Mouse (Mus musculus): ENCODE results near the gene Pi16.
"Not testable (repeated sequence)": the region's sequence is repeated elsewhere in the genome, so short reads cannot be mapped to it uniquely, and the experiment has no call there.

The Pi16 gene

GRCm38 (mm10) chr17:29330221-29330620, 12.7 kb downstream of the Pi16 start:
- in situ Hi-C loops (cut with MseI, MboI) = no loop called here

GRCm38 (mm10) chr17:29330671-29331410, 13.4 kb downstream of the Pi16 start:
- in situ Hi-C loops (cut with MseI, MboI) = no loop called here

DNA sequence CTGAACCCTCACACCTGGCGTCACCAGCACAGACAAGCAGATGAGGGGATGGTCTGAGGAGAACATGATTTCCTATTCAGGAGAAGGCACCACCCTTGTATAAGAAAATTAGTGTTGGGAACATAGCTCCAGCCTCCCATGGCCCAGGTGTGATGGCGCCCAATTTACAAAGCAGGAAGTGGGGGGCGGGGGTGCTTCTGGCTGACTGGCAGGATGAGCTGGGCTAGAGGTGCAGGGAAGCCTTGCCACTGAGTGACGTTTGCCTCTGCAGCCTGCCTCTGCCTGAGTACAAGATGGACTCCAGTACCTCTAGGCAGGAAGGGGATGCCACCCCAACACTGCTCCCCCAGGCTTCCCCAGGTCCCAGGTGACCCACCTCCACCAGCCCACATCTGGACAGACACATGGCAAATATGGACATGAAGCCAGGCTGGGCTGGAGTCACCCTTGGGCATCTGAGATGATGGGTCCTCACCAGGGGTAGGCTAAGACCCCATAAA, 14.8 kb downstream of the Pi16 start:
- in situ Hi-C loops (cut with MseI, MboI) = no loop called here

GRCm38 (mm10) chr17:29336266-29336990, 18.9 kb downstream of the Pi16 start:
- in situ Hi-C loops (cut with MseI, MboI) = no loop called here

DNA sequence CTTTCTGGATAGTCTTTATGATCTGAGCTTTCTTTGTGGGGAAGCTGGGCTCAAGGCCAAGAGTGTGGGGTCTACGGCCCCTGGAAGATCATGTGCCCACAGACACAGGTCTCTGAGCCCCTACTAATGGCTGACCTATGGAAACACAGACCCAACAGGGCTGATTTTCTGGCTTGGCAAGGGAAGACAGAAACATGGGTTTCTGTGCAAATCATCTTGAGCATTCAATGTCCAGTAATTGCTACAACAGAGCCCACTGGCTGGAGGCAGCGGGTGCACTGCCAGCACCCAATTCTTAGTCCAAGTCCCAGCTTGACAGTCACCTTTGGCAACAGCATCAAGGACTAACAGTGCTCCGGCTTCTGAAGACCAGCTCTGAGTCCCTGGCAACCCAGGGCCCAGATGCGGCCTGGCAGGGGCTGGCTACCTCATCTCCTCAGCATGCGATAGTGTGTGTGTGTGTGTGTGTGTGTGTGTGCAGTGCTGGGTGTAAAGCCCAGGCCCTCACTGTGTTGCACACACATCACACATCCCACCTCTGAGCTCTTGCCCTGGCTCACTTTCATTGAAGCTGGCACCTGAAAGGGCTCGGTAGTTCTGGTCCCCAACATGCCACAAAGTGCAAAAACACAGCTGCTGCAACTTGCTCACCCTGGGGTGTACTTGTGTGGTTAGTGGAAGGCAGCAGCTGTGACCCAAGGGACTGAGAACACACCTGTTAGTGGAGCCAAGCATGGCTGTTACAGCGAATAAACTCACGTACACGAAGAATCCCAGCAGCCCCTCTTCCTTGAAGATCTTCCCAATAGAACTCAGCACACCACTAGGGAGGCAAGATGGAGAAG, 20.7 kb downstream of the Pi16 start:
- in situ Hi-C loops (cut with MseI, MboI) = no loop called here

- in situ Hi-C loops (cut with MseI, MboI) = no loop called here
These were observed 21.8 kb downstream of the Pi16 start for GRCm38 (mm10) chr17:29339170-29339768.

- in situ Hi-C loops (cut with MseI, MboI) = no loop called here
These were observed 23.2 kb downstream of the Pi16 start for GRCm38 (mm10) chr17:29340406-29341261.

DNA sequence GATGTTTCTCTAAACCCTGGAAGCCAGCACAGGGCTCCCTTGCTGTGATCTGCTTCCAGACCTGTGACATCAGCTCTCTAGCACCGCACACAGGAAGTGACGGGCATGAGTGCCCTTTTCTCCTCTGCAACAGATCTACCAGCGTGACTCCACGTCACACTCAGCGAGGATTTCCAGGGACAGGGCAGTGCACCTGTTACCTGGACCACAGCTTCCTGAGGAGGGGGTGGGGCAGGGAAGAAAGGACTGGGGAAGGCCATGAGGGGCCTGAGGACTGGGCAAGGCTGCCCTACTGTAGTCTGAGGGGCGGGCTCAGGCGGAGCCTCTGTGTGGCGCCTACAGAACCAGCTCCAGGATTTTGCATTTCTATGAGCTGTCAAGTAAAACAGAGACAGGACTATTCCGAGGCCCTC, 24.1 kb downstream of the Pi16 start:
- in situ Hi-C loops (cut with MseI, MboI) = no loop called here

DNA sequence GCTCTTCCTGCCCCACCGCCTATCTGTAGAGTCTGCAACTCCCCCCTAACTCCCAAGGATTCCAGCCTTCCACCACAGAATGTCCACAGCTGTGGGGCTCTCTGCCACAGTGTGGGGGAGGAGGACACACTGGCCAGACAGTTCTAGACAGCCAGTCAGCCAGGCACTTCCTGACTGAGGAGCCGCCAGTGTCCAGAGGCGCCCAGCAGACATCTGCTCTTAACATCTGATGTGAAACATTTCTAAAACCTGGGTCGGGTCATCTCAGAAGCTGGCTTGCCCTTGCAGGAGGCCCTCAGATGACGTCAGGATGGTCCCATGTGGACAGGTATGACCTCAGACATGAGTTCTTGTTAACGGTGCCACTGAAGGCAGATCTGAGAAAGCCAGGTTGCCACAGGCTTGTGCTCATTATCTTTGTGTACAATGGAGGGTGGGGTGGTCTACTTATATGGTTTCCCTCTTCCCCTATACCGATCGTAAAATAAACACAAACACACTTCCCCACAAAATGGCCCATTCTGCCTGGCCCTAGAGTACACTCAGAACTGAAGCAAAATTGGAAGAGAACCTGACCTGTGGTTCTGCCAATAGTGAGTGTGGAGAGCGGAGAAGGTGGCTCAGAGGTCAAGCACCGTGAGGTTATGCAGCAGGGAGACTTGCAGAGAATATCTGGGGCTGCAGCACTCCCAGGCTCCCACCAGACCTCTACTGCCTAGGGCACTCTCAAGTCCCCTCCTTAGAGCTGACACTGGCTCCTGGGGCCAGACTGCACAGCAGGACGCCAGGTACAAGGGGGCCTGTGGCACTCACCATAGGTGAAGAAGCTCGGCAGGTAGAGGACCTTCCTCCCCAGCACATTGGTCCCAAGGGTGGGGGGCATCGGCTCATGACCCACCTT, 24.8 kb downstream of the Pi16 start:
- in situ Hi-C loops (cut with MseI, MboI) = no loop called here

GRCm38 (mm10) chr17:29343241-29343640, 25.8 kb downstream of the Pi16 start:
- in situ Hi-C loops (cut with MseI, MboI) = no loop called here

DNA sequence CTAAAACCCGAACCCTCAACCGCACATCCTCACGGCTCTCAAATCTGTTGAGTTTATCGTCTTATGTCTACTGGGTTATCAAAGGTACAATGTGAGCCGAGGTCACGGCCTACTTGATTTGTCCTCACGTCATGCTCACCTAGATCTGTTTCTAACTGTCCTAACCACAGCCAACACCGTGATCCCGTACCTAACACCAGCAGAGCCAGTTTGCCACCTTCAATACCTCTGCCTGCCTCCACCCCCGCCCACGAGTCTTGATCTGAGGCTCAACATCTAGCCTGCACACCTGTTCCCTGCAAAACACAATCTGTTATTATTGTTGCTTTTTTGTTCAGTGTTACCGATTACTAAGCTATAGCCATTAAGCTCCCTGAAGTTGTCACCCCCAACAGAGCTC, 27.8 kb downstream of the Pi16 start:
- in situ Hi-C loops (cut with MseI, MboI) = no loop called here

DNA sequence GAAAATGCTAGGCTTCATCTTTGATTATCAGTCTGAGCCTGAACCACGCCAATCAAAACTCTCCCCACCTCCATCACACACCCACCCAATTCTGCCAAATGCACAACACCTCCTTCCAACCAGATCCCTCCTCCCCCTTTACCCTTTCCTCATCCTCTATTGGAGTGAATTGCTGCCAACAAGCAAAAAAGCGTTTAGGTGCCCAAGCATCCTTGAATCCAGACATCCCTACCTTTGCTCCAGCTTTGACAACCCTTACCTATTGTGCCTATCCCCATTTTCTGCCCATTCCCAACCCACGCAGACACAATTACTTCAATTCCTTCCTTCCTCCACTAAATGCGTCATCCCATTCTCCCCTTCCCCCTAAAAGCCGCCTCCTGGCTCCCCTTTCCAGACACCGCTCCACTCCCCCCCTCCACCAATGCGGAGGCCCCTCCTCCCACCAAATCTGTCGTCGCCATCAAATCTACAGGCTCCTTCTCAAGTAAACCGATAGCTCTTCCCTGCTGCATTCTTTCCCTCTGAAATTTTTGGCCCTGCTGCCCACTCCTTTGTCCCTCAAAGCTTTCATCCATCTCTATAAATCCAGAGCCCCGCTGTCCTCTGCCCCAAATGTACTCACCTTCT, 29.1 kb downstream of the Pi16 start:
- in situ Hi-C loops (cut with MseI, MboI) = no loop called here

GRCm38 (mm10) chr17:29347126-29347644, 29.7 kb downstream of the Pi16 start:
- in situ Hi-C loops (cut with MseI, MboI) = no loop called here

DNA sequence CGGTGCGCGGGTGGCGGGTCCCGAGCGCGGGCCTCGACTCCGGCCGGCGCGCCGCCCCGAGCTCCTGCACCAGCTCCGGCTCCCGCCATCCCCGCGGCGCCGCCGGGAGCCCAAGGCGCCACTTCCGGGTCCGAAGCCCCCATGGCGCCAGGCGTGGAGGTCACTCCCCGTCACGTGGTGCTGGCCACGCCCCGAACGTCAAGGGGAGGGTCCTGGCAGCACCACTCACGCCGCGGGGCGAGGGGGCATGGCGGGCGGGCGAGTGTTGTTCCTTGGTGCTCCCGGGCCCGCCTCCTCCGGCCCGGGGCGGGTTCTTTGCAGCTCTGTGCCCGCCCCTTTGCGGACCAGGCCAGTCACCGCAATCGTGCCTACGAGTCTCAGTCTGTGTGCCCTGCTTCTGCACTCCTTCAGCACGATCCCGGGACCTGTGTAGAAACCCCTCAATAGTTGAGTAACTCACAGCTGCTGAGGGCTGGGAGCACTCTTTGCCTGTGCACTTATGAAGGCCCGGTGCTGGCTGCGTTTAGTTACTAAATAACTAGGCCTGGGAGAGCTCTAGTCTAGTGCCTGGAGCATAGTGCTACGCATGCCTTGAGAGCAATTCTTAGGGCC, 30.3 kb downstream of the Pi16 start, which contains the start of gene Mtch1:
Gene Mtch1 (minus strand): TSS at position 290 of the 612 bp plus-strand sequence.
- in situ Hi-C loops (cut with MseI, MboI) = no loop called here

GRCm38 (mm10) chr17:29348996-29349395, 31.5 kb downstream of the Pi16 start:
- in situ Hi-C loops (cut with MseI, MboI) = no loop called here

DNA sequence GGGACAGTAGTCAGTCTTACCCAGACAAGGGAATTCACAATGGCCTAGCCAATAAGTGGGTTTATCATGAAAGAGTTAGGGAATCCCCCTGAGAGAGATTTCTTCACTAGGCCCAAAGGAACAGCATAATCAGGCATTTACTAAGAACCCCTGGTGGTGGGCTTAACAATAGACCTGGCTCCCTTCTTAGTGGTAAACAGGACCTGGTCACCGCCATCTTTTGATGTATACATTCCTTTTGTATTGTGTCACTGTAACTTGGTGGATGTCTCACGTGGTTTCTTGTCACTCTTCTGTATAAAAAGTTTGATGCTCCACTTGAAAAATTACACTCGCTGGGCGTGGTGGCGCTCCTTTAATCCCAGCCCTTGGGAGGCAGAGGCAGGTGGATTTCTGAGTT, 33.6 kb downstream of the Pi16 start:
- in situ Hi-C loops (cut with MseI, MboI) = not testable (repeated sequence)

GRCm38 (mm10) chr17:29355461-29355840, 38.0 kb downstream of the Pi16 start:
- in situ Hi-C loops (cut with MseI, MboI) = no loop called here

DNA sequence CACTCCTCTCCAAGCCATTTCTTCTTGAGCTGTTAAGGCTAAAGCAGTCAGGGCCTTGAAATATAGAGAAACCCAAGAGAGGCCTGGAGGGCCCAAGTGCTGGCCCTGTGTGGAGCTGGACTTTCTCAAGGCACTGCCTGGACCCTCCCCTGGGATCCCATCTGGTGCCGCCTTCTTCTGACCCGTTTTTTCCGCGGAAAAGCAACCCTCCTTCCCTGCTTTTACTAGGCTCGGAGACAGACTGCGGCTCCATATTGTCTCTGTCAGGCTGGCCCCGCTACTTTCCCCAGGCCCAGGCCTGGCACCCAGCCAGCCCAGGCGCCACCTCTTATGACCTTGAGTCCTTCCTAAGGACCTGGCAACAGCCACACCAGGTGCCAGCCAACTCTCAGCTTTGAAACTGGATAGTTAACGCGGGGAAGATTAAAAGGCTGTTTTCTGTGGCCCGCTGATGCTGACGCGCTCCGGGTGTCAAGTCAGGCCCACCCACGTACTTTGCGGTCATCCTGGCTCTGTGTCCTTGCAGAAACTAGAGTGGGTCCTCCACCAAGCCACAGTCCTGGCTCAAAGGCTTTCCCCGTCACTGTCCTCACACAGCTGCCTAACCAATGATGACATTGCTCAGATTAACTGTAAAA, 38.5 kb downstream of the Pi16 start:
- in situ Hi-C loops (cut with MseI, MboI) = no loop called here

All from mouse trophoblast stem cell (cell line).